Mouse (Mus musculus) myocyte (in vitro differentiated cells): ENCODE data around the gene Nuak2.

Experiments used
- MAX ChIP-seq: IDR thresholded peaks from one replicate; pipeline ENCODE4 v1.6.1; 2011; ENCODE audit warnings: low read depth, mild to moderate bottlenecking, control low read depth
- MYOG ChIP-seq, 3 experiments: IDR thresholded peaks; one replicate each; pipeline ENCODE4 v1.6.1; 2011; ENCODE audit warnings: control low read depth in 2 of 3, low read depth in 2 of 3, mild to moderate bottlenecking in 2 of 3; ENCODE audit not compliant: insufficient read length in 2 of 3, control insufficient read depth in 1 of 3, insufficient read depth in 1 of 3
- POLR2A ChIP-seq: IDR thresholded peaks from one replicate; pipeline ENCODE4 v1.6.1; 2011; ENCODE audit warnings: low read depth, mild to moderate bottlenecking, control low read depth, moderate library complexity; ENCODE audit not compliant: insufficient read length
- POLR2AphosphoS2 ChIP-seq: IDR thresholded peaks from one replicate; pipeline ENCODE4 v1.6.1; 2011; ENCODE audit warnings: low read depth, control low read depth; ENCODE audit not compliant: insufficient read length

GRCm38 (mm10) chr1:132329656-132330055 is 13.7 kb downstream of the Nuak2 start:
- TF ChIP-seq POLR2A (no peak), MYOG (IDR thresholded peaks at IDR 0.05; ENCODE audit: control insufficient read depth in 1 of 3, insufficient read depth in 1 of 3, insufficient read length in 2 of 3, low read depth in 2 of 3) (no peak), POLR2AphosphoS2 (no peak), MAX (no peak)
